Mouse (Mus musculus): ENCODE data around the gene Mars2. TPM values are rescaled to one million over a fixed set of nuclear protein-coding genes. Genes with fewer than 3 reads are reported as not detected.

Mars2 gene
- total and polyA plus RNA-seq, 2 experiments = 0.75 to 1.0 TPM

DNA sequence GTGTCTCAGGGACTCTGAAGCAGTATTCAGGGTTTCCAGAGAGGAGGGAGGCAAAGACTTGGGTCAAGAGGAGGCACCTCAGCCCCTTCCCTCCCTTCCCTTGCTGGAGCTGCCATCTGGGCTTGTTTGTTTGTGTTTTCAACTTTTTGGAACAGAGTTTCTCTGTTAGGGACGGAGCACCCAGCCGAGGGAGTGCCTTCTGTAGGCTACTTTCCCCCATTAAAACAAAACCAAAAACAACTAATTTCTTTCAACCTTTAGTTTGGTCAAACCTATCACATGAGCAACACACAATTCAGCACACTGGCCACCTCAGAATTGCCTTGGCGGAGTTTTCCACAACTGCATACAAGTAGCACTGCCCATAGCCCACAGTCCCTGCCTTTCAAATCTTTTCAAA, 11.6 kb upstream of the Mars2 start:
- Histone ChIP-seq H3K79me2 (ENCODE audit: control insufficient read depth, insufficient read depth, low read length) (no peaks in the 10 kb centered on the region), H3K27me3 (ENCODE audit: control insufficient read depth, insufficient read depth, low read length) (no peaks in the 10 kb centered on the region), H3K36me3 (ENCODE audit: control insufficient read depth, insufficient read depth, low read length) (no peaks in the 10 kb centered on the region), H3K4me1 (ENCODE audit: control insufficient read depth, insufficient read depth, low read length) (no peaks in the 10 kb centered on the region; the same call in 1 of the 2 replicates), H3K9ac (ENCODE audit: low read depth, low read length) (no peak overlapping the region), H3K4me3 (ENCODE audit: insufficient read depth, low read depth, low read length) (peak overlapping the region; percentile 30; the same call in 1 of the 2 replicates), H3K27ac (replicated peaks; ENCODE audit: insufficient read depth, low read depth, low read length) (no peak overlapping the region)
- no peak for DNase-seq (ENCODE audit: extremely low read depth, low read depth, low spot score)
- no peak for TF ChIP-seq POLR2A (IDR thresholded peaks at IDR 0.05; ENCODE audit: extremely low read depth, insufficient read depth, low read length)
- no peak for TF ChIP-seq CTCF (IDR thresholded peaks at IDR 0.05; ENCODE audit: low read depth, low read length)
- 76% methylated on average over 3 of the region's 3 CpGs for WGBS

DNA sequence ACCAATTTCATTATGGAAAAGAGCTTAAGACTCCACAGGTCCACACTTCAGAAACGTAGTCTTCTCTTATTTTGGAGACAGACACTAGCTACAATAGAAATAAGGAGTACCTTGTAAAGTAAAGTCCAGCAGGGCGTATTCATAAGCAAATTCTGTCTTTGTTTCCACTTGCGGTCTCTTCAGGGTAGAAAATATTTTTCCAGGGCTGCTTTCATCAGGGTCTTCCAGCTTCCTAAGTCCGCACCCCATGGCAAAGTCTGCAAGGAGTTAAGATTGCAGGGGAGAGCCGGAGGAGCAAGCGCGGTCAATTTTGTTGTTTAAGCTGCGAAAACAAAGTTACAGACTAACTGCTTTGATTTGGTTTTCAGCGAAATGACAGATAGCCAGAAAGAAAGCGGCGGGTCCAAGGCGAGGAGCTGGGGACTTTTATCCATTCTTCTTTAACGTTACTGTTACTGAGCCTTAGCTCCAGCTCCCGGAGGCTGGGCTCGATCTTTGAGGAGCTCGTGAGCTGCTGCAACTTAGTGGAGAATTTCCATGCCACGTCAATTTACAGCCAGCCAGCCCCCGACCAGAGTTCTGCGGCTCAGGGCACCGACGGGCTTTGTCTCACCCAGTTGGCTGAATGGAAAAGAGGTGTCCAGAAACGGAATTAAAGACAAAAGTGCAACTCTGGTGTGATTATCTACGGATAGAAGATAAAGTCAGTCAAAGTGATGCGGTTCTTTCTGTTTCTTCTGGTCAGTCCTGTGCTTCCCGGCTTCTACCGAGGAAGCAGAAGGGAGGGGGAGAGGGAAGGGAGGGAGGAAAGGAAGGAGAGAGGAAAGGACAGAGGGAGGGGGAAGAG, 10.7 kb upstream of the Mars2 start, which contains the start of gene Rftn2:
Gene Rftn2, minus strand, starts transcription at position 772 of the 847 bp plus-strand sequence.
- Histone ChIP-seq H3K27me3 (ENCODE audit: control insufficient read depth, insufficient read depth, low read length) (no peaks in the 10 kb centered on the region), H3K36me3 (ENCODE audit: control insufficient read depth, insufficient read depth, low read length) (no peaks in the 10 kb centered on the region), H3K4me1 (ENCODE audit: control insufficient read depth, insufficient read depth, low read length) (no peaks in the 10 kb centered on the region; the same call in 1 of the 2 replicates), H3K79me2 (ENCODE audit: control insufficient read depth, insufficient read depth, low read length) (no peaks in the 10 kb centered on the region), H3K9ac (ENCODE audit: low read depth, low read length) (peak within 1 kb of the TSS; percentile 51; the same call in 1 of the 2 replicates), H3K4me3 (ENCODE audit: insufficient read depth, low read depth, low read length) (peak within 1 kb of the TSS; percentile 61), H3K27ac (replicated peaks; ENCODE audit: insufficient read depth, low read depth, low read length) (no peak within 1 kb of the TSS)
- TF ChIP-seq POLR2A (IDR thresholded peaks at IDR 0.05; ENCODE audit: extremely low read depth, insufficient read depth, low read length) (no peak), CTCF (IDR thresholded peaks at IDR 0.05; ENCODE audit: low read depth, low read length) (no peak)
- WGBS = 8% methylated on average over 26 of the region's 26 CpGs
- DNase-seq (ENCODE audit: extremely low read depth, low read depth, low spot score) = no peak

DNA sequence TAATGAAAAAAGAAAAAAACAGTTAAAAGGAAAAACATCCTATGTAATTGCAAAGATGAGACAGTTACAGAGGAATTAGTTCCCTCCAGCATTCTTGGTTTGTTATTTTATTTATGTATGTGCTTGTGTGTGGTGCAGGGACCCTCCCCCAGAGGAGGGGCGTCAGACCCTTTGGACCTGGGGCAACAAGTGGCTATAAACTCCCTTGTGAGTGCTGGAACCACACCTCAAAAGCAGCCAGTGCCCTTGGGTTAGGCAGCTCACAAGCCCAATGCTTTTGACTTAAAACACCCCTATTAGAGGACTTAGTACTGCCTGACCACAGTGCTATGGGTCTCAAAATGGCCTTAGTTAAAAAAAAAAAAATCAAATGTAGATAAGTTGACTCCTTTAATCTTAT, 9.6 kb upstream of the Mars2 start:
- Histone ChIP-seq H3K36me3 (ENCODE audit: control insufficient read depth, insufficient read depth, low read length) (no peaks in the 10 kb centered on the region), H3K27ac (replicated peaks; ENCODE audit: insufficient read depth, low read depth, low read length) (no peak overlapping the region), H3K9ac (ENCODE audit: low read depth, low read length) (no peak overlapping the region), H3K27me3 (ENCODE audit: control insufficient read depth, insufficient read depth, low read length) (no peaks in the 10 kb centered on the region), H3K79me2 (ENCODE audit: control insufficient read depth, insufficient read depth, low read length) (no peaks in the 10 kb centered on the region), H3K4me1 (ENCODE audit: control insufficient read depth, insufficient read depth, low read length) (no peaks in the 10 kb centered on the region; the same call in 1 of the 2 replicates), H3K4me3 (ENCODE audit: insufficient read depth, low read depth, low read length) (no peak overlapping the region)
- TF ChIP-seq POLR2A (IDR thresholded peaks at IDR 0.05; ENCODE audit: extremely low read depth, insufficient read depth, low read length) = no peak
- no peak for TF ChIP-seq CTCF (IDR thresholded peaks at IDR 0.05; ENCODE audit: low read depth, low read length)
- DNase-seq (ENCODE audit: extremely low read depth, low read depth, low spot score) = no peak
- WGBS = 63% methylated on average over 1 of the region's 1 CpGs

DNA sequence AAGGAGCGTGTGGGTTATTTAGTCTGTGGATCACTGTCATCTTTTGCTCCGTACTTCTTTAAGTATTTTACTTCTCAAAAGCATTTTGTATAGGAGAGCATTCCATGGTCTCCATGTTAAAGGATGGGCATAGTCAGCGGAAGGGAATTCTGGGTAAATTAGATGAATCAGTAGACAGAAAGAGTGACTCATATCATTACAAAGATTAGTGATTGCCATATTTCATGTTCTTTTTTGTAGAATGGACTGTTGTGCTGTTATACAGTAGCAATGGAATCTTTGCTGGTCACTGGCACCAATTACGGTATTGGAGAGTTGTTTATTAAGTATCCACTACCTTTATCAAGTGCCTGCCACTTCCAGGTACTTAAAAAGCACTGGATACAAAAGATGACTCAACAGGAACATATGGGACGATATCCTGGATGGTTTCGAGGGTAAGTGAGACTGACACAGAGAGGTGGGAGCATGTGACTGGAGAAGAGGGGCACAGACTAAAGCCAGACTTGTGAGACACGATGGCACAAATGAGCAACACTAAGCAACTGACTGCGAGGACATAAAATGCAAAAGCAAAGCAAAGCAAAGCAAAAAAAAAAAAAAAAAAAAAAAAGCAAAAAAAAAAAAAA, 8.6 kb upstream of the Mars2 start:
- no peaks in the 10 kb centered on the region; the same call in 1 of the 2 replicates for H3K4me1 ChIP-seq (ENCODE audit: control insufficient read depth, insufficient read depth, low read length)
- H3K4me3 ChIP-seq (ENCODE audit: insufficient read depth, low read depth, low read length) = no peak overlapping the region
- 91% methylated on average over 8 of the region's 8 CpGs for WGBS
- H3K27me3 ChIP-seq (ENCODE audit: control insufficient read depth, insufficient read depth, low read length) = no peaks in the 10 kb centered on the region
- no peak overlapping the region for H3K9ac ChIP-seq (ENCODE audit: low read depth, low read length)
- DNase-seq (ENCODE audit: extremely low read depth, low read depth, low spot score) = no peak
- H3K79me2 ChIP-seq (ENCODE audit: control insufficient read depth, insufficient read depth, low read length) = no peaks in the 10 kb centered on the region
- no peak overlapping the region for H3K27ac ChIP-seq (replicated peaks; ENCODE audit: insufficient read depth, low read depth, low read length)
- TF ChIP-seq POLR2A (IDR thresholded peaks at IDR 0.05; ENCODE audit: extremely low read depth, insufficient read depth, low read length) (no peak), CTCF (IDR thresholded peaks at IDR 0.05; ENCODE audit: low read depth, low read length) (no peak)
- no peaks in the 10 kb centered on the region for H3K36me3 ChIP-seq (ENCODE audit: control insufficient read depth, insufficient read depth, low read length)

DNA sequence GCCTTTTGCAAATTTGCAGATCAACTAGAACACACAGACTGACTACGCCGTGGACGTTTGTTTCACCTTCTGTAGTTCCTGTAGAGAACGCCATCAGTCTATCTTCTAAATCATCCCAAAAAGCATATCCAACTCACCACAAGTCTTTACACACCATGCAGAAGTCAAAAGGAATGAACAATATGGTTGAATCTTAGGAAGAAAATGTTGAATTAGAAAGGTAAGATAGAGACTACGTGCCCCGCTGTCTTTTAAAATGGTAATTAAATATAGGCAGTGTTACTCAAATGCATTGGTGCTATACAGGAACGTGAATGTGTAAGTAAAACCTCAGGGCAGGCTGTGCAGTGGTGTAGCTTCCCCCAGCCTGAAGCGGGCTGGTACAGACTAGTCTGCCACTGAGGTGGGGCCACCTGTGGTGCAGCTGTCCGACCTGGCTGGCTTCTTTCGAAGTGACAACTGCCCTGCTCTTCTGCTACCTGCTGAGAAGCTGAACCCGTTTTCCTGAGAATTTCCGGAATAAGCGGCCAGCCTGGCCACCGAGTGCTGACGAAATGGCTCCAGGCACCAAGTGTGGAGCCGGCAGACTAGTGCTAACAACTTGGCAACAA, 2.0 kb upstream of the Mars2 start:
- Histone ChIP-seq H3K79me2 (ENCODE audit: control insufficient read depth, insufficient read depth, low read length) (no peaks in the 10 kb centered on the region), H3K27me3 (ENCODE audit: control insufficient read depth, insufficient read depth, low read length) (no peaks in the 10 kb centered on the region), H3K4me1 (ENCODE audit: control insufficient read depth, insufficient read depth, low read length) (peaks cover 13% of the 10 kb centered on the region), H3K9ac (ENCODE audit: low read depth, low read length) (no peak overlapping the region), H3K4me3 (ENCODE audit: insufficient read depth, low read depth, low read length) (no peak overlapping the region), H3K27ac (replicated peaks; ENCODE audit: insufficient read depth, low read depth, low read length) (no peak overlapping the region), H3K36me3 (ENCODE audit: control insufficient read depth, insufficient read depth, low read length) (no peaks in the 10 kb centered on the region)
- TF ChIP-seq POLR2A (IDR thresholded peaks at IDR 0.05; ENCODE audit: extremely low read depth, insufficient read depth, low read length) (no peak), CTCF (IDR thresholded peaks at IDR 0.05; ENCODE audit: low read depth, low read length) (no peak)
- no peak for DNase-seq (ENCODE audit: extremely low read depth, low read depth, low spot score)
- 68% methylated on average over 16 of the region's 16 CpGs for WGBS
